Mouse (Mus musculus) G1E (cell line): ENCODE data around the gene Galt. TPM values are rescaled to one million over a fixed set of nuclear protein-coding genes. Genes with fewer than 3 reads are reported as not detected.

Source experiments
- ATAC-seq: 2 replicates; pipeline ENCODE4 v1.8.0; 2016; ENCODE audit warnings: mild to moderate bottlenecking; ENCODE audit not compliant: insufficient number of reproducible peaks, poor library complexity, low FRiP score, severe bottlenecking; ENCODE audit errors: extremely low read depth
- DNase-seq: peaks from one replicate; pipeline ENCODE4 v3.0.0; 2012; ENCODE audit warnings: low spot score
- H3K27me3 ChIP-seq: 2 replicates; pipeline ENCODE4 v1.6.1; 2012; ENCODE audit warnings: mild to moderate bottlenecking, low read length, inconsistent platforms; ENCODE audit not compliant: insufficient read depth
- H3K36me3 ChIP-seq: replicated peaks from 2 replicates; pipeline ENCODE3; 2012; ENCODE audit warnings: mild to moderate bottlenecking, inconsistent platforms
- H3K4me1 ChIP-seq: 2 replicates; pipeline ENCODE4 v1.6.1; 2012; ENCODE audit warnings: low read depth, low read length, inconsistent platforms, mixed read lengths; ENCODE audit not compliant: insufficient read depth
- H3K4me3 ChIP-seq: 2 replicates; pipeline ENCODE4 v1.5.1; 2012; ENCODE audit warnings: low read depth, mild to moderate bottlenecking, inconsistent platforms, low read length, moderate library complexity, mixed read lengths
- H3K9me3 ChIP-seq: replicated peaks from 2 replicates; pipeline ENCODE4 v1.6.1; 2012; ENCODE audit warnings: inconsistent platforms
- CTCF ChIP-seq: IDR thresholded peaks from 2 replicates; pipeline ENCODE4 v1.5.1; 2012; ENCODE audit warnings: low read depth, low read length, inconsistent platforms, mixed read lengths
- GATA1 ChIP-seq: IDR thresholded peaks from 2 replicates; pipeline ENCODE4 v1.6.1; 2012; ENCODE audit warnings: borderline replicate concordance, low read length, inconsistent platforms, mixed read lengths
- GATA2 ChIP-seq: IDR thresholded peaks from 2 replicates; pipeline ENCODE4 v1.6.1; 2012; ENCODE audit warnings: low read depth, low read length, inconsistent platforms, borderline replicate concordance
- POLR2AphosphoS5 ChIP-seq: IDR thresholded peaks from 2 replicates; pipeline ENCODE4 v1.6.1; 2012; ENCODE audit warnings: low read depth, low read length, inconsistent platforms; ENCODE audit not compliant: insufficient replicate concordance
- TAL1 ChIP-seq: conservative IDR thresholded peaks from 2 replicates; pipeline ENCODE4 v1.6.1; 2012; ENCODE audit warnings: low read depth, low read length, inconsistent platforms, mixed read lengths
- polyA plus RNA-seq: library from polyadenylated mRNA; stranded (reverse); fragments of >175 nt; gene quantifications from 2 replicates; pipeline ENCODE4 v1.2.3, GENCODE M21; 2012
- total RNA-seq, 2 experiments: library from RNA; stranded (forward) in 1 of 2; stranded (reverse) in 1 of 2; fragments of 200-1000 nt in 1 of 2; fragments of >200 nt in 1 of 2; fragmentation: Nextera tagmentation in 1 of 2; gene quantifications; 2 replicates each; pipeline ENCODE4 v1.2.3; 2014 to 2017

Galt gene
- total and polyA plus RNA-seq, 3 experiments = 34.2 to 58.2 (median 52.4) TPM

DNA sequence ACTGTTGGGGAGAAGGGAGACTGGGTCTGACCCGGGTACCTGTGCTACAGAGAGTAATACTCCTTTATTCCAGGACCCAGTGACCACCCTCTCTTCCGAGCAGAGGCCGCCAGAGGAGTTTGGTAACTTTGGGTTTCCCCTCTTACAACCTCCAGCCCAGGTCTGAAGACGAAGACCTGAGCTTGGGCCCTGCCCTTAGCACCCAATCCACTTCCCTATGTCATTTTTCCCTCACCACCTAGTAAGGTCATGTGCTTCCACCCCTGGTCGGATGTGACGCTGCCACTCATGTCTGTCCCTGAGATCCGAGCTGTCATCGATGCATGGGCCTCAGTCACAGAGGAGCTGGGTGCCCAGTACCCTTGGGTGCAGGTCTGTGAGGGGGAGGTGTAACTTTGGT is 1.4 kb downstream of the Galt start:
- DNase-seq (no peak), ATAC-seq (no peak)
- H3K9me3 ChIP-seq = no peaks in the 10 kb centered on the region
- peaks cover 41% of the 10 kb centered on the region for H3K36me3 ChIP-seq
- H3K27me3 ChIP-seq = no peaks in the 10 kb centered on the region
- H3K4me1 ChIP-seq = peaks cover 50% of the 10 kb centered on the region
- H3K4me3 ChIP-seq = peak overlapping the region; percentile 89
- TF ChIP-seq GATA2 (no peak), GATA1 (no peak), CTCF (no peak), POLR2AphosphoS5 (no peak), TAL1 (no peak)

DNA sequence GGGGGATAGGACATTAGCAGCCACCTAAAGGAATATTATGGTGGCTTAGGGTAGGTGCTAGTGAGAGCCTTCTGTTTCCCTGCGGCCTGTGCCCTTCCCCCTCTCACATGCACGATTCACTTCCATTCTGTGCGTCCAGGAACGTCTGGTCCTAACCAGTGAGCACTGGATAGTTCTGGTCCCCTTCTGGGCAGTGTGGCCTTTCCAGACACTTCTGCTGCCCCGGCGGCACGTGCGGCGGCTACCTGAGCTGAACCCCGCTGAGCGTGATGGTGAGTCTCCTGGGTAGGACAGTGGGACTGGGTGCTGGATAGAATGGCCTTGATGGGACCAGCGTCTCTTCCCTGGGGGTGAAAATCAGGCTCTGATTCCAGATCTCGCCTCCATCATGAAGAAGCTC is 2.3 kb downstream of the Galt start:
- Histone ChIP-seq H3K27me3 (no peaks in the 10 kb centered on the region), H3K4me1 (peaks cover 58% of the 10 kb centered on the region), H3K4me3 (no peak overlapping the region), H3K9me3 (no peaks in the 10 kb centered on the region), H3K36me3 (peaks cover 41% of the 10 kb centered on the region)
- ATAC-seq (no peak), DNase-seq (no peak)
- TF ChIP-seq POLR2AphosphoS5 (no peak), GATA1 (no peak), TAL1 (no peak), CTCF (no peak), GATA2 (no peak)

DNA sequence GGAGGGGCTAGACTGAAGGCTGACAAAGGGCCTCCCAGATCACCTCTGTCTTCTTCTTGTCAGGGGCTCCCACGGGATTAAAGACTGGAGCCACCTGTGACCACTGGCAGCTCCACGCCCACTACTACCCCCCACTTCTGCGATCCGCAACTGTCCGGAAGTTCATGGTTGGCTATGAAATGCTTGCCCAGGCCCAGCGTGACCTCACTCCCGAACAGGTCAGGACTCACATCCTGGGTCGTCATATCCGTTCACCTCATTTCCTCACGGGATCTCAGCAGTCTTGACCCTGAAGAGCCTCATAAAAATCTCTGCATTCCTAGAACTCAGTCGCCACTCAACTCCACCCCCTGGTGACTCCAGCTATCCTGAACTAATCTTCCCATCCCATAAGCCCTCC is 3.0 kb downstream of the Galt start:
- H3K4me3 ChIP-seq = no peak overlapping the region
- peaks cover 41% of the 10 kb centered on the region for H3K36me3 ChIP-seq
- H3K9me3 ChIP-seq = no peaks in the 10 kb centered on the region
- no peaks in the 10 kb centered on the region for H3K27me3 ChIP-seq
- no peak for DNase-seq
- no peak for TF ChIP-seq POLR2AphosphoS5
- no peak for TF ChIP-seq GATA1
- TF ChIP-seq CTCF = no peak
- no peak for TF ChIP-seq GATA2
- TF ChIP-seq TAL1 = no peak
- no peak for ATAC-seq
- peaks cover 59% of the 10 kb centered on the region for H3K4me1 ChIP-seq

DNA sequence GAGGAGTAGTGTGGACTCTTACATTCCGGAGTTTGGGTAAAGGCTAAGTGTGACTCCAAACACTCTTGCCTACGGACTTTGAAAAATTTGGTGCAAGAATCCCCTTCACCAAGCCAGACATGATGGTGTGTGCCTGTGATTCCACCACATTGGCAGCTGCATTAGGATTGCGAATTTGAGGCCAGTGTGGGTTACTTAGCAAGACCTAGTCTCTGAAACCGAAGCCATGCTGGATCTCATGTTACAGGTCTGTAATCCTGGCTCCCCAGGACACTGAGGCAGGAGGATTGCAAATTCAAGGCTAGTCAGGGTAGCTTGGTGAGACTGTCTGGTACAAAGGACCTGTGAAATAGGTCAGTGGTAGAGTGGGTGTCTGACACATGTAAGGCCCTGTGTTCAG is 3.7 kb downstream of the Galt start:
- Histone ChIP-seq H3K9me3 (no peaks in the 10 kb centered on the region), H3K27me3 (no peaks in the 10 kb centered on the region), H3K4me3 (no peak overlapping the region), H3K4me1 (peaks cover 59% of the 10 kb centered on the region), H3K36me3 (peaks cover 41% of the 10 kb centered on the region)
- no peak for ATAC-seq
- no peak for DNase-seq
- TF ChIP-seq TAL1 (no peak), GATA1 (no peak), POLR2AphosphoS5 (no peak), GATA2 (no peak), CTCF (no peak)

DNA sequence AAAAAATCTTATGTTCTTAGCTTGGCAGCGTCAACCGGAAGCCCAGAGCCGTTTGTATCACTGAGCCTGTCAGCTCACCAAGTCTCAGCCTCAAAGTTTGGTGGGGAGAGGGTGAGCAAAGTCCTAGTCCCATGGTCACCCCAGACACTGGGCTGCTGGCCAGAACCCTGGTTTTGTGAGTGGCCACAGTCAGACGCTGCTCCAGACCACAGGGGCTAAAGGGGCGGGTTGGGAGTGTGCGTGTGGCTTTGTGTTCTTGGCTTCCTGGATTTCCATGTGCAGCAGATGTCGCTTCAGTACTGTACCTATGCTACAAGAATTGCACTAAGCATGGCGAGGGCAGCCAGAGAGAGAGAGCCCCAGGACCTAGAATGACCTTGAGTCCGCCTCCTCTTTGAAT is 4.2 kb downstream of the Galt start:
- DNase-seq (no peak), ATAC-seq (no peak)
- H3K36me3 ChIP-seq = peaks cover 41% of the 10 kb centered on the region
- H3K27me3 ChIP-seq = no peaks in the 10 kb centered on the region
- no peak overlapping the region for H3K4me3 ChIP-seq
- no peaks in the 10 kb centered on the region for H3K9me3 ChIP-seq
- H3K4me1 ChIP-seq = peaks cover 59% of the 10 kb centered on the region
- TF ChIP-seq CTCF (no peak), TAL1 (no peak), POLR2AphosphoS5 (no peak), GATA2 (no peak), GATA1 (no peak)

DNA sequence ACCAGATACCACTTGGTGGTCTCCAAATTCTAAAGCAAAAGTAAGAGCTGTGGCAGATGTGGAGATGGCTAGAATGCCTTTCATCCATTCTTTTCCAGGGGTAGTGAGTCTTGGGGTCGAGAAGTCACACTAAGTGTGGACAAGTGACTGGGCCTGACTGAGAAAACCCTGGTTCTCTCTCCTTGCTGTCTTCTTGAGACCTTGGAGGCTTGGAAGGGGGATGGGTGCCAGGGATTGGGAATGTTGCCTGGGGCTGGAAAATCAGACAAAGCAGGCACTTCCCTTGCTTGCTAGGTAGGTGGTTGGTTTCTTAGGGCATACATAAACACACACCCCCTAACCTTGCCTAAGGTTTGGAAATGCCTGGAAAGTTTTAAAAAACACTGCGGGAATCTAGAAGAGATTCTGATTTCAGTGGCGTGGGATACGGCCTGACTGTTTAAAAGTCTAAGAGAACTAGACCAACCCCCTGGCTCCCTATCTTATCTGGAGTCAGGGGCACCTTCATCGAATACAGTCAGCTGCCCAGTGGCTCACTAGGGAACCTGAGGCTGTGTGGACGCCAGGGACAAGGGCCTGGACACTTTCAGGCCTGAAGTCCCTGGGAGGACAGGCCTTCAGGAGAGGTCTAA is 4.7 kb downstream of the Galt start:
- Histone ChIP-seq H3K27me3 (no peaks in the 10 kb centered on the region), H3K4me1 (peaks cover 56% of the 10 kb centered on the region), H3K36me3 (peaks cover 41% of the 10 kb centered on the region), H3K4me3 (peak overlapping the region; percentile 62; the same call in 1 of the 2 replicates), H3K9me3 (no peaks in the 10 kb centered on the region)
- DNase-seq = no peak
- TF ChIP-seq CTCF = no peak
- no peak for TF ChIP-seq GATA1
- no peak for TF ChIP-seq GATA2
- TF ChIP-seq POLR2AphosphoS5 = no peak
- no peak for TF ChIP-seq TAL1
- no peak for ATAC-seq
